ENCODE assay signal across 26 mouse cellular contexts in genomic region chr9:106399808-106400207, GRCm38 (mm10). TPM values are rescaled to one million over a fixed set of nuclear protein-coding genes. Genes with fewer than 3 reads are reported as not detected.
A peak's percentile ranks its signal among the peaks of the same experiment; 100 is the strongest.
DNase-seq lines count a peak whose midpoint lies in the region; ATAC-seq and TF ChIP-seq lines count a peak whose summit lies in the region.
"Had no signal": no experiment of that assay in that cellular context is flagged by ENCODE, and none has a peak within 500 bp of the region (broad histone marks: within the 10 kb centered on the region; RNA-seq: fewer than 3 reads in every experiment).

No protein-coding gene starts in this region.

- H3K36me3 ChIP-seq in liver, embryonic 11.5 days (ENCODE audit: control insufficient read depth, insufficient read depth, low read length), result no peaks in the 10 kb centered on the region
- no peaks in the 10 kb centered on the region for H3K36me3 ChIP-seq in limb, embryonic 10.5 days
- H3K36me3 ChIP-seq in liver, embryonic 14.5 days (replicated peaks; ENCODE audit: control insufficient read depth, insufficient read depth, low read depth), result no peaks in the 10 kb centered on the region
- H3K36me3 ChIP-seq in liver, postnatal 0 days (replicated peaks; ENCODE audit: insufficient read depth, low read length), result no peaks in the 10 kb centered on the region
- H3K36me3 ChIP-seq in midbrain, embryonic 14.5 days (ENCODE audit: control insufficient read depth, insufficient read depth, low read length), result no peaks in the 10 kb centered on the region
- H3K36me3 ChIP-seq: embryonic facial prominence, embryonic 12.5 days; embryonic facial prominence, embryonic 15.5 days; heart, embryonic 13.5 days; hindbrain, embryonic 12.5 days; hindbrain, embryonic 15.5 days had no signal

- no peak overlapping the region for H3K4me3 ChIP-seq in liver, embryonic 11.5 days (ENCODE audit: low read depth, low read length)
- H3K4me3 ChIP-seq in limb, embryonic 10.5 days, result no peak overlapping the region
- no peak overlapping the region for H3K4me3 ChIP-seq in liver, embryonic 14.5 days (ENCODE audit: insufficient read depth in 1 of 2, low read depth in 2 of 2, low read length in 2 of 2)
- no peak overlapping the region for H3K4me3 ChIP-seq in liver, postnatal 0 days (ENCODE audit: low read depth, low read length)
- no peak overlapping the region for H3K4me3 ChIP-seq in midbrain, embryonic 14.5 days (replicated peaks; ENCODE audit: low read depth, low read length)
- H3K4me3 ChIP-seq: embryonic facial prominence, embryonic 12.5 days; embryonic facial prominence, embryonic 15.5 days; gastrocnemius, adult 2 months; heart, embryonic 13.5 days; hindbrain, embryonic 12.5 days; hindbrain, embryonic 15.5 days had no signal

- no peak overlapping the region for H3K4me2 ChIP-seq in liver, embryonic 11.5 days
- no peak overlapping the region; the same call in 1 of the 2 replicates for H3K4me2 ChIP-seq in liver, embryonic 14.5 days (ENCODE audit: low read depth)
- 0 out of 2 replicates have a peak overlapping the region, but pooled peaks have one; percentile 13 for H3K4me2 ChIP-seq in liver, postnatal 0 days (ENCODE audit: low read depth, low read length)
- no peak overlapping the region for H3K4me2 ChIP-seq in midbrain, embryonic 14.5 days (ENCODE audit: low read length)
- H3K4me2 ChIP-seq: embryonic facial prominence, embryonic 12.5 days; embryonic facial prominence, embryonic 15.5 days; heart, embryonic 13.5 days; hindbrain, embryonic 12.5 days; hindbrain, embryonic 15.5 days had no signal

- no peaks in the 10 kb centered on the region; the same call in 1 of the 2 replicates for H3K27me3 ChIP-seq in liver, embryonic 11.5 days (replicated peaks; ENCODE audit: control insufficient read depth, insufficient read depth, low read length)
- no peaks in the 10 kb centered on the region for H3K27me3 ChIP-seq in limb, embryonic 10.5 days (ENCODE audit: low read depth, poor library complexity, severe bottlenecking)
- no peaks in the 10 kb centered on the region for H3K27me3 ChIP-seq in liver, embryonic 14.5 days (ENCODE audit: control insufficient read depth, insufficient read depth, low read length)
- no peaks in the 10 kb centered on the region for H3K27me3 ChIP-seq in liver, postnatal 0 days (ENCODE audit: insufficient read depth, low read length)
- H3K27me3 ChIP-seq in midbrain, embryonic 14.5 days (ENCODE audit: control insufficient read depth, insufficient read depth, low read length), result no peaks in the 10 kb centered on the region
- H3K27me3 ChIP-seq: embryonic facial prominence, embryonic 12.5 days; embryonic facial prominence, embryonic 15.5 days; heart, embryonic 13.5 days; hindbrain, embryonic 12.5 days; hindbrain, embryonic 15.5 days; Patski had no signal

- no peak for ATAC-seq in liver, embryonic 11.5 days (replicated peaks; ENCODE audit: low FRiP score)
- no peak for ATAC-seq in liver, embryonic 14.5 days (ENCODE audit: insufficient read depth)
- ATAC-seq in liver, postnatal 0 days, result no peak
- no peak for ATAC-seq in midbrain, embryonic 14.5 days (ENCODE audit: low FRiP score, low TSS enrichment)
- ATAC-seq: forebrain, embryonic 14.5 days; forebrain, postnatal 0 days; Patski had no signal

- peaks cover 41% of the 10 kb centered on the region for H3K4me1 ChIP-seq in liver, embryonic 11.5 days (replicated peaks; ENCODE audit: control insufficient read depth, insufficient read depth, low read length)
- H3K4me1 ChIP-seq in limb, embryonic 10.5 days, result peaks cover 53% of the 10 kb centered on the region
- H3K4me1 ChIP-seq in liver, embryonic 14.5 days (replicated peaks; ENCODE audit: control insufficient read depth in 2 of 2, insufficient read depth in 2 of 2, low read length in 1 of 2), result peaks cover 43 to 58% of the 10 kb centered on the region in 2 experiments
- peaks cover 50% of the 10 kb centered on the region for H3K4me1 ChIP-seq in liver, postnatal 0 days (ENCODE audit: insufficient read depth)
- peaks cover 8% of the 10 kb centered on the region for H3K4me1 ChIP-seq in midbrain, embryonic 14.5 days (ENCODE audit: control insufficient read depth, insufficient read depth, low read length)

- 78% methylated on average over 3 of the region's 3 CpGs for WGBS in liver, embryonic 11.5 days
- WGBS in limb, embryonic 10.5 days, result 71% methylated on average over 3 of the region's 3 CpGs
- WGBS in liver, embryonic 14.5 days (ENCODE audit: insufficient replicate concordance), result 81% methylated on average over 3 of the region's 3 CpGs
- 85% methylated on average over 3 of the region's 3 CpGs for WGBS in liver, postnatal 0 days (ENCODE audit: insufficient replicate concordance)
- WGBS in midbrain, embryonic 14.5 days, result 86% methylated on average over 3 of the region's 3 CpGs

- peak; percentile 51 for DNase-seq in liver
- DNase-seq in liver, embryonic 11.5 days (ENCODE audit: low spot score), result no peak
- no peak for DNase-seq in limb, embryonic 10.5 days (ENCODE audit: low spot score)
- DNase-seq in liver, embryonic 14.5 days (ENCODE audit: low read depth in 3 of 3, low spot score in 3 of 3), result no peak
- DNase-seq in liver, postnatal 0 days, result no peak
- DNase-seq in kidney, adult 9 months, result no peak
- DNase-seq in left cerebral cortex, adult 11 months (ENCODE audit: low spot score), result no peak
- DNase-seq in midbrain, embryonic 14.5 days, result no peak
- DNase-seq: adrenal gland, postnatal 10 days; adrenal gland, postnatal 36 days; cerebellum, adult 11 months; cerebellum, adult 2 months; cerebellum, adult 9-11 months; cerebellum, postnatal 25 days; forebrain, postnatal 0 days; gastrocnemius, adult 2 months; gastrocnemius, postnatal 25 days; heart, adult 18-20 months; heart, postnatal 14 days had no signal

- no peak for TF ChIP-seq EP300 in liver, embryonic 14.5 days (IDR thresholded peaks at IDR 0.05; ENCODE audit: low read depth)
- TF ChIP-seq EP300 in liver, postnatal 0 days (IDR thresholded peaks at IDR 0.05; ENCODE audit: low read depth), result no peak

- no peak for TF ChIP-seq CTCF in liver, embryonic 14.5 days (IDR thresholded peaks at IDR 0.05; ENCODE audit: low read depth)
- no peak for TF ChIP-seq CTCF in liver, postnatal 0 days (IDR thresholded peaks at IDR 0.05; ENCODE audit: low read depth)

- H3K9me3 ChIP-seq in liver, embryonic 11.5 days (ENCODE audit: control insufficient read depth, low read length), result no peaks in the 10 kb centered on the region
- H3K9me3 ChIP-seq in limb, embryonic 10.5 days (replicated peaks), result no peaks in the 10 kb centered on the region
- no peaks in the 10 kb centered on the region for H3K9me3 ChIP-seq in liver, embryonic 14.5 days (ENCODE audit: control insufficient read depth, low read length)
- H3K9me3 ChIP-seq in liver, postnatal 0 days (ENCODE audit: low read length), result no peaks in the 10 kb centered on the region
- H3K9me3 ChIP-seq in midbrain, embryonic 14.5 days (ENCODE audit: control insufficient read depth, low read length), result no peaks in the 10 kb centered on the region
- H3K9me3 ChIP-seq: embryonic facial prominence, embryonic 12.5 days; embryonic facial prominence, embryonic 15.5 days; heart, embryonic 13.5 days; hindbrain, embryonic 12.5 days; hindbrain, embryonic 15.5 days had no signal

- H3K9ac ChIP-seq in liver, embryonic 11.5 days (ENCODE audit: low read depth, low read length), result no peak overlapping the region
- H3K9ac ChIP-seq in liver, embryonic 14.5 days (replicated peaks), result no peak overlapping the region; the same call in 1 of the 2 replicates
- H3K9ac ChIP-seq in liver, postnatal 0 days (replicated peaks), result no peak overlapping the region
- no peak overlapping the region for H3K9ac ChIP-seq in midbrain, embryonic 14.5 days (replicated peaks; ENCODE audit: low read length)
- H3K9ac ChIP-seq: embryonic facial prominence, embryonic 12.5 days; embryonic facial prominence, embryonic 15.5 days; forebrain, postnatal 0 days; heart, embryonic 13.5 days; hindbrain, embryonic 12.5 days; hindbrain, embryonic 15.5 days had no signal

- H3K27ac ChIP-seq in liver, embryonic 11.5 days (ENCODE audit: low read depth, low read length), result no peak overlapping the region
- peak overlapping the region; percentile 46 for H3K27ac ChIP-seq in limb, embryonic 10.5 days
- H3K27ac ChIP-seq in liver, embryonic 14.5 days, result peak overlapping the region; percentile 93
- peak overlapping the region; percentile 84; the same call in 1 of the 2 replicates for H3K27ac ChIP-seq in liver, postnatal 0 days (ENCODE audit: low read depth)
- no peak overlapping the region for H3K27ac ChIP-seq in midbrain, embryonic 14.5 days (replicated peaks; ENCODE audit: low read depth, low read length)
- H3K27ac ChIP-seq: embryonic facial prominence, embryonic 12.5 days; embryonic facial prominence, embryonic 15.5 days; gastrocnemius, adult 2 months; heart, embryonic 13.5 days; hindbrain, embryonic 12.5 days; hindbrain, embryonic 15.5 days had no signal

RNA-seq across cellular contexts. Expression of gene Rpl29, which starts 29.4 kb away (rescaled TPM):
- polyA plus RNA-seq in liver, embryonic 11.5 days (2014; fragmentation: Nextera tagmentation; extraction: Ambion mirVana), result 1,192 and 1,256 TPM in 2 replicates
- 1,033 and 1,267 TPM in 2 replicates for polyA plus RNA-seq in limb, embryonic 10.5 days (2016; fragmentation: Nextera tagmentation; extraction: Ambion mirVana)
- 718 and 743 TPM in 2 replicates for polyA plus RNA-seq in liver, embryonic 14.5 days (2012; rRNA removed)
- polyA plus RNA-seq in liver, embryonic 14.5 days (2014; fragmentation: Nextera tagmentation; extraction: Ambion mirVana), result 713 and 720 TPM in 2 replicates
- polyA plus RNA-seq in liver, postnatal 0 days (2015; fragmentation: Nextera tagmentation; extraction: Ambion mirVana), result 483 and 486 TPM in 2 replicates
- 708 and 777 TPM in 2 replicates for polyA plus RNA-seq in midbrain, embryonic 14.5 days (2014; fragmentation: Nextera tagmentation; extraction: Ambion mirVana)

RNA-seq across cellular contexts. Expression of gene Dusp7, which starts 31.4 kb away (rescaled TPM):
- 17.8 and 18.1 TPM in 2 replicates for polyA plus RNA-seq in liver, embryonic 11.5 days (2014; fragmentation: Nextera tagmentation; extraction: Ambion mirVana)
- polyA plus RNA-seq in limb, embryonic 10.5 days (2016; fragmentation: Nextera tagmentation; extraction: Ambion mirVana), result 43.1 and 44.9 TPM in 2 replicates
- polyA plus RNA-seq in liver, embryonic 14.5 days (2012; rRNA removed), result 8.2 and 10.0 TPM in 2 replicates
- polyA plus RNA-seq in liver, embryonic 14.5 days (2014; fragmentation: Nextera tagmentation; extraction: Ambion mirVana), result 4.4 and 4.5 TPM in 2 replicates
- 3.4 TPM in 2 replicates for polyA plus RNA-seq in liver, postnatal 0 days (2015; fragmentation: Nextera tagmentation; extraction: Ambion mirVana)
- polyA plus RNA-seq in midbrain, embryonic 14.5 days (2014; fragmentation: Nextera tagmentation; extraction: Ambion mirVana), result 16.2 and 19.9 TPM in 2 replicates

RNA-seq across cellular contexts. Expression of gene Acy1, which starts 38.3 kb away (rescaled TPM):
- polyA plus RNA-seq in liver, embryonic 11.5 days (2014; fragmentation: Nextera tagmentation; extraction: Ambion mirVana), result 51.1 and 52.3 TPM in 2 replicates
- 49.4 and 52.8 TPM in 2 replicates for polyA plus RNA-seq in limb, embryonic 10.5 days (2016; fragmentation: Nextera tagmentation; extraction: Ambion mirVana)
- 13.6 and 19.5 TPM in 2 replicates for polyA plus RNA-seq in liver, embryonic 14.5 days (2012; rRNA removed)
- polyA plus RNA-seq in liver, embryonic 14.5 days (2014; fragmentation: Nextera tagmentation; extraction: Ambion mirVana), result 26.7 and 26.8 TPM in 2 replicates
- 30.4 and 38.7 TPM in 2 replicates for polyA plus RNA-seq in liver, postnatal 0 days (2015; fragmentation: Nextera tagmentation; extraction: Ambion mirVana)
- 19.1 and 21.6 TPM in 2 replicates for polyA plus RNA-seq in midbrain, embryonic 14.5 days (2014; fragmentation: Nextera tagmentation; extraction: Ambion mirVana)

RNA-seq across cellular contexts. Expression of gene Abhd14b, which starts 47.5 kb away (rescaled TPM):
- polyA plus RNA-seq in liver, embryonic 11.5 days (2014; fragmentation: Nextera tagmentation; extraction: Ambion mirVana), result 19.5 and 19.7 TPM in 2 replicates
- 5.9 and 7.6 TPM in 2 replicates for polyA plus RNA-seq in limb, embryonic 10.5 days (2016; fragmentation: Nextera tagmentation; extraction: Ambion mirVana)
- polyA plus RNA-seq in liver, embryonic 14.5 days (2012; rRNA removed), result 17.3 and 23.7 TPM in 2 replicates
- 24.9 and 25.2 TPM in 2 replicates for polyA plus RNA-seq in liver, embryonic 14.5 days (2014; fragmentation: Nextera tagmentation; extraction: Ambion mirVana)
- polyA plus RNA-seq in liver, postnatal 0 days (2015; fragmentation: Nextera tagmentation; extraction: Ambion mirVana), result 41.4 and 47.9 TPM in 2 replicates
- polyA plus RNA-seq in midbrain, embryonic 14.5 days (2014; fragmentation: Nextera tagmentation; extraction: Ambion mirVana), result 6.0 and 6.8 TPM in 2 replicates

RNA-seq across cellular contexts. Expression of gene Abhd14a, which starts 47.7 kb away (rescaled TPM):
- 53.6 and 54.0 TPM in 2 replicates for polyA plus RNA-seq in liver, embryonic 11.5 days (2014; fragmentation: Nextera tagmentation; extraction: Ambion mirVana)
- 45.0 and 46.9 TPM in 2 replicates for polyA plus RNA-seq in limb, embryonic 10.5 days (2016; fragmentation: Nextera tagmentation; extraction: Ambion mirVana)
- 14.4 and 16.4 TPM in 2 replicates for polyA plus RNA-seq in liver, embryonic 14.5 days (2012; rRNA removed)
- 14.3 and 16.3 TPM in 2 replicates for polyA plus RNA-seq in liver, embryonic 14.5 days (2014; fragmentation: Nextera tagmentation; extraction: Ambion mirVana)
- polyA plus RNA-seq in liver, postnatal 0 days (2015; fragmentation: Nextera tagmentation; extraction: Ambion mirVana), result 15.8 and 16.2 TPM in 2 replicates
- 51.2 and 68.8 TPM in 2 replicates for polyA plus RNA-seq in midbrain, embryonic 14.5 days (2014; fragmentation: Nextera tagmentation; extraction: Ambion mirVana)

Comparison
In these comparisons a context has a peak if more than half of its experiments do, and no peak if none do; other contexts are left out.
1. H3K27ac ChIP-seq: peak in limb, embryonic 10.5 days (single experiment), liver, embryonic 14.5 days (single experiment) and liver, postnatal 0 days (single experiment); none in liver, embryonic 11.5 days (single experiment) and midbrain, embryonic 14.5 days (single experiment).